Mouse (Mus musculus): ENCODE data around the gene Dohh. TPM values are rescaled to one million over a fixed set of nuclear protein-coding genes. Genes with fewer than 3 reads are reported as not detected.

The Dohh gene
- polyA plus RNA-seq, 1 experiment from 2014 or later, result 67.5 TPM

DNA sequence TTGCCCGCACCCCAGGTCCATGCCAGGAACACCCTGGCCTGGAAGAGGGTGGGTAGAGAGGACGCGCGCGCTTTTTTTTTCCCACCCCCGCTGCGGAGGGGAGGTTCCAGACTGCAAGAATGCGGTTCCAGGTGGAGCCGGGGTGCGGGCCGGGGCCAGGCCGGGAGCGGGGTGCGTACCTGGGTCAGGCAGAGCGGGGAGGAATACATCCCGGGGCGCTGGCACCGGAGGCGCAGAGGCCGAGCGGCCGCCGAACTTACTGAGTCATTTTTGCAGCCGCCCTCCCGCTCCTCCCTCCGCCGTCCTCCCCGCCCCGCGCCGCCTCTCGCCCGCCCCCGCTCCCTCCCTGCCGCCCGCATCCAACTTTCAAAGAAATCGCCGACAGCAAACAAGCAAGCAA, 42.7 kb downstream of the Dohh start:
- under 1% methylated on average over 21 of the region's 38 CpGs for WGBS
- H3K9me3 ChIP-seq (replicated peaks), result no peaks in the 10 kb centered on the region
- peaks cover 51% of the 10 kb centered on the region for H3K4me1 ChIP-seq
- H3K36me3 ChIP-seq, result no peaks in the 10 kb centered on the region
- H3K9ac ChIP-seq, result peak overlapping the region; percentile 63
- H3K27me3 ChIP-seq, result peaks cover 74% of the 10 kb centered on the region
- peak overlapping the region; percentile 38 for H3K4me3 ChIP-seq
- no peak overlapping the region for H3K27ac ChIP-seq
- peak overlapping the region; percentile 67 for H3K4me2 ChIP-seq (replicated peaks)
- no peak for ATAC-seq (ENCODE audit: low FRiP score)

DNA sequence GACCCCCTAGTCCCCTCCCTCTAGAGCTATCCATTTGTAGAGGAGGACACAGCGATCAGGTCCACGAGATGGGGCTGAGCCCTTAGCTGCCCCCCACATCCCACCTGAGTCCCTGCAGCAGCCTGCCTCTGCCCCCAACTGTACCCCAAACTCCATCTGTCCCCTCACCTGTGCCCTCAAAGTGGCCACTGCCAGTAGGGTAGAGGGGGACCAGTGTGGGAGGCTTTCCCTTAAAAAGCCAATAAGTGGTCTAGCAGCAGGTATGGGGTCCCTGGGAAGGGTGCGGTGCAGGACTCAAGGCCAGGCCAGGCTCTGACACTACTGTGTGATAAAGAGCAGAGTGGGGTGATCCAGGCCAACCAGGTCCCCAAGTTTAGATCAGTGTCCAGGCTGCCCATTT, 43.1 kb downstream of the Dohh start:
- peak overlapping the region; percentile 38 for H3K4me3 ChIP-seq
- peak overlapping the region; percentile 67 for H3K4me2 ChIP-seq (replicated peaks)
- WGBS, result 24% methylated on average over 3 of the region's 3 CpGs
- ATAC-seq (ENCODE audit: low FRiP score), result no peak
- H3K9ac ChIP-seq, result peak overlapping the region; percentile 63
- H3K27ac ChIP-seq, result no peak overlapping the region
- peaks cover 70% of the 10 kb centered on the region for H3K27me3 ChIP-seq
- peaks cover 51% of the 10 kb centered on the region for H3K4me1 ChIP-seq
- H3K9me3 ChIP-seq (replicated peaks), result no peaks in the 10 kb centered on the region
- no peaks in the 10 kb centered on the region for H3K36me3 ChIP-seq

DNA sequence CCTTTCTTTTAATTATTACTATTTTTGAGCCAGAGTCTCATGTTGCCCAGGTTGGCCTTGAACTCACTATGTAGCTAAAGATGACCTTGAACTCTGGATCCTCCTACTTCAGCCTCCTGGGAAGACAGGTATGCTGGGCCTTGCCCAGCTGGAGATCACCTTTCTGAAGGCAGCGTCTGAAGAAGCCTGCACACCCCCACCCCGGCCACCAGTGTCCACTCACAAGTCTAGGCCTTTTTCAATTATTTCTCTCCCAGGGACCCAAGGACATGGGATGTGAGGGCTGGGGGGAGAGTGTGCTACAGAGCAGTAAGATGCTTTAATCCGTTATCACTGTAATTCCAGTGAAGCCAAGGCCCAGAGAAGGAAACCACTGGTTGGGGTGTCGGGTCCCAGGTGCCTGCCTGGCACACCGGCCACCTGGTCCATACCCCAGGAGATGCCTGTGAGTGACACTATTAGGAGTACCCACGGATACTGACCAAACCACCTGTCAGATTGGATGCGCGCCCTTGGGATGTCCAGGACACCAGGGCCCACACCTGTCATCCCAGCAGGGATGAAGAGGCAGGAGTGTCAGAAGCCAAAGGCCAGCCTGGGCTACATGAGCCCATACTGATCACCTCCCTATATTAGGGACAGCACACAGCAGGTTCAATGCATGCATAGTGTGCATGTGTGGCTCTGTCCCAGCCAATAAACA, 43.7 kb downstream of the Dohh start:
- no peak overlapping the region for H3K9ac ChIP-seq
- no peak overlapping the region for H3K4me2 ChIP-seq (replicated peaks)
- no peak overlapping the region for H3K4me3 ChIP-seq
- H3K36me3 ChIP-seq, result no peaks in the 10 kb centered on the region
- no peaks in the 10 kb centered on the region for H3K9me3 ChIP-seq (replicated peaks)
- no peak overlapping the region for H3K27ac ChIP-seq
- 76% methylated on average over 8 of the region's 8 CpGs for whole genome bisulfite sequencing
- peaks cover 56% of the 10 kb centered on the region for H3K4me1 ChIP-seq
- H3K27me3 ChIP-seq, result peaks cover 66% of the 10 kb centered on the region
- no peak for ATAC-seq (ENCODE audit: low FRiP score)

DNA sequence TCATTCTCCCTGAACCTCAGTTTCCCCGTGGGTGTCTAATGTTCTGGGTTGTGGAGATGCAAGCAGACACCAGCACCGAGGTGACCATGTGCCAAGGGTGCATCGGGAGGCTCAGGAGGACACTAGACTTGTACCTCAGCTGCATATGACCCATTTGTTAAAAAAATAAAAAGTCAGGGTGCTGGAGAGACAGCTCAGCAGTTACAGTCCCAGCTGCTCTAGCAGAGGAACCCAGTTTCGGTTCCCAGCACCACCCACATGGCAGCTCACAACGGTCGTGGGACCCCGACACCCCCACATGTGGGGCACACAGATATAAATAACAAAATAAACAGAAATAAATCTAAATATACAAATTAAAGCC, 44.3 kb downstream of the Dohh start:
- no peaks in the 10 kb centered on the region for H3K9me3 ChIP-seq (replicated peaks)
- peaks cover 57% of the 10 kb centered on the region for H3K4me1 ChIP-seq
- no peak overlapping the region for H3K4me3 ChIP-seq
- ATAC-seq (ENCODE audit: low FRiP score), result no peak
- H3K4me2 ChIP-seq (replicated peaks), result no peak overlapping the region
- WGBS, result 94% methylated on average over 7 of the region's 7 CpGs
- no peak overlapping the region for H3K9ac ChIP-seq
- no peaks in the 10 kb centered on the region for H3K36me3 ChIP-seq
- H3K27ac ChIP-seq, result no peak overlapping the region
- peaks cover 67% of the 10 kb centered on the region for H3K27me3 ChIP-seq

DNA sequence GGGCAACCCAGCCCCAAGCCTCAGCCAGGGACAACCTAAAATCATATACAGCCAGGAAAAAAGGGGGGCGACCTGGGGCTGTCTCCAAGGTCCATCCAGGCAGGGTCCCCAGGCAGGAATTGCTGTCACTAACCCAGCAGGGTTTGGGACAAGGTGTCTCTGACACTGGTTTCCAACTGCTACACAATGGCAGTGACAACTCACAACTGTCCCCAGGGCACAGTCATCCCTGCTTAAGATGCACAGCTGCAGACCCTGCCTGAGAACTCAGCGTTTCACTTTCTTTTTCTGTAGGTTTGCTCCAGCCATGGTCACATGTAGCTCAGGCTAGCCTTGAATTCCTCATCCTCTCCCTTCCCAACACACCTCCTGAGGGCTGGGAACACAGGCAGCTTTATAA, 44.9 kb downstream of the Dohh start:
- Histone ChIP-seq H3K4me3 (peak overlapping the region; percentile 80; the same call in 1 of the 2 replicates), H3K9ac (no peak overlapping the region), H3K4me1 (peaks cover 60% of the 10 kb centered on the region), H3K27ac (no peak overlapping the region), H3K36me3 (no peaks in the 10 kb centered on the region), H3K27me3 (peaks cover 67% of the 10 kb centered on the region), H3K4me2 (replicated peaks) (peak overlapping the region; percentile 67; the same call in 1 of the 2 replicates), H3K9me3 (replicated peaks) (no peaks in the 10 kb centered on the region)
- no peak for ATAC-seq (ENCODE audit: low FRiP score)
- WGBS, result 26% methylated on average over 2 of the region's 2 CpGs

DNA sequence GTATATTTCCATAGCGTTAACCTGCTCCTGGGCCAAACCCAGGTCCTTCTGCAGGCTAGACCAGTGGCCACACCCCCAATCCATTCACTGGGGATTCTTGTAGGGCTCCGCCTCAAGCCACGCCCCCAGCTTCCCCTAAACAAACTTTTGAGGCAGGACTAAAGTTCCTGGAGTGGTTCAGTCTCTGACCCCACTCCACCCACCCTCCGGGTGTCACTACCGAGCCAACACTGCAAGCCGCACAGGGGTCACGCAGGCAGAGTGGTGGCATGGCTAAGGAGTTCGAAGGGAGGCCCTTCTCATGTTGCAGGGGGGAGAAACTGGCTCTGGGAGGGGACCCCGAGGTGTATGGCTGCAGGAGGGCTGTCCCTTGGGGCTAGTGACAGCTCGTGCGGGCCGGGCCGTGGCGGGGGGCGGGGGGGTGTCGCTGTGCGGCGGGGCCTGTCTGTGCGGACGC, 45.4 kb downstream of the Dohh start:
- peak overlapping the region; percentile 91 for H3K9ac ChIP-seq
- peak overlapping the region; percentile 94 for H3K27ac ChIP-seq
- peaks cover 55% of the 10 kb centered on the region for H3K4me1 ChIP-seq
- peak overlapping the region; percentile 80 for H3K4me3 ChIP-seq
- H3K27me3 ChIP-seq, result peaks cover 61% of the 10 kb centered on the region
- peak overlapping the region; percentile 67 for H3K4me2 ChIP-seq (replicated peaks)
- H3K36me3 ChIP-seq, result no peaks in the 10 kb centered on the region
- WGBS, result 1% methylated on average over 20 of the region's 20 CpGs
- peak; percentile 26 for ATAC-seq (ENCODE audit: low FRiP score)
- H3K9me3 ChIP-seq (replicated peaks), result no peaks in the 10 kb centered on the region

DNA sequence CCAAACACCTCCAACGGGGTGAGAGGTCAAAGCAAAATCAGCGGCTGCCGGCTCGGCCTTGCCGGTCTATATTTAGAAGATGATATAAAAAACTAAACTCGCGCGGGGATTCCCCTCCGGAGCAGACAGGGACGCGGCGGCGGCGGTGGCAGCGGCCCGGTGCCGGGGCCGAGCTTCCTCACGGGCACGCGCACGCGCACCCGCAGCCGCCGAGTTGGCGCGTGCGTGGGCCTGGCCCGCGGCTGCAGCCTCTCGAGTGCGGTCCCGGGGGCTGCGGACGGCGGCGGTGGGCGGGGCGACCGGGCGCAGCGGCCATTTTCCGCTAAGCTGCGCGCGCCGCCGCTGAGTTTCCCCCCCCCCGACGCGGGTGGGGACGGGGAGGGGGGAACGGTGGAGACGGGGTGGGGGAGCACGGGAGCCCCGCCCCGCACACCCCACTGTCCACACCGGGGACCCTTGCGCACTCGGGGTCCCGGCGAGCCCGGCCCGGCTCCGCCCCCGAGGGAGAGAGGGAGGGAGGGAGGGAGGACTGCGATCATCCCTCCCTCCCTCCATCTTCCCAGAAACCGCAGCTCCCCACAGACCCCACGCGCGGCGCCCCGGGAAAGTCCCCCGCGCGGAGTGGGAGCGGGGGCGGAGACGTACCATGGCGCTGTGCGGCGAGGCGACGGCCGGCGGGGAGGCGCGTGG, 46.1 kb downstream of the Dohh start:
- peaks cover 55% of the 10 kb centered on the region for H3K27me3 ChIP-seq
- H3K36me3 ChIP-seq, result no peaks in the 10 kb centered on the region
- H3K9me3 ChIP-seq (replicated peaks), result no peaks in the 10 kb centered on the region
- peak; percentile 29 for ATAC-seq (ENCODE audit: low FRiP score)
- H3K9ac ChIP-seq, result peak overlapping the region; percentile 91
- H3K4me1 ChIP-seq, result peaks cover 48% of the 10 kb centered on the region
- peak overlapping the region; percentile 67 for H3K4me2 ChIP-seq (replicated peaks)
- peak overlapping the region; percentile 94 for H3K27ac ChIP-seq
- WGBS, result under 1% methylated on average over 64 of the region's 89 CpGs
- peak overlapping the region; percentile 80 for H3K4me3 ChIP-seq

DNA sequence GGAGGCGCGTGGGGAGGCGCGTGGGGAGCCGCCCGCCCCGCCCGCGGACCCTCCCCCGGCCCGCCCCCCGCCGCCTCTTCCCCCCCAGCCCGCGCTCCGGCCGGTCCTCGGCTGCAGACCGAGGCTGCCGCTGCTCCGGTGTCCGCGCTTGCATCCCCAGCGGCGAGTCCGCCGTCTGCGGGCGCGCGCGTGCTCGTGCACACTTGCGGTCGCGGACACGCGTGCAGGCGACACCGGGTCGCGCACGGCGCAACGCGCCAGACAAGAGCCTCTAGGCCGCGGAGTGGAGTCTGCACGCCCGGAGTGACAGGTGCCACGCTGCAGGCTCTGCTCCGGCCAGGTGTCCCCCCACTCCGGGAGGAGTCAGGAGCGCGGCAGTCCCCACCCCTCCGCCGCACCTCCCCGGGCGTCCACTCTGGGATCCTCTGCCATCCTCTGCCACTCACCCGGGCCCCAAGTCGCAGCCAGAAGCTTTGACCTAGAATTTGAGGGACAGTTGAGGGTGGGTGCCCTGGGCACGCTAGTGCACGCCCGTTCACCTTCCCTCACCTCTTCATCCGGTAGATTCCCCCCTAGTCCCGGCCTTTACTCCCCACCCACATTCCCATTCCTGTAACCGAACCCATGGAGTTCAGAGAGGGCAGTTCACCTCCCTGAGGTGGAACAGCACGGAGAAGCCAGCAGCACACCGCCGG, 46.8 kb downstream of the Dohh start:
- H3K9ac ChIP-seq, result peak overlapping the region; percentile 91
- ATAC-seq (ENCODE audit: low FRiP score), result no peak
- H3K4me3 ChIP-seq, result peak overlapping the region; percentile 80
- 2% methylated on average over 62 of the region's 70 CpGs for WGBS
- peaks cover 43% of the 10 kb centered on the region for H3K4me1 ChIP-seq
- H3K36me3 ChIP-seq, result no peaks in the 10 kb centered on the region
- H3K9me3 ChIP-seq (replicated peaks), result no peaks in the 10 kb centered on the region
- H3K27me3 ChIP-seq, result peaks cover 48% of the 10 kb centered on the region
- H3K4me2 ChIP-seq (replicated peaks), result peak overlapping the region; percentile 67
- peak overlapping the region; percentile 94 for H3K27ac ChIP-seq

DNA sequence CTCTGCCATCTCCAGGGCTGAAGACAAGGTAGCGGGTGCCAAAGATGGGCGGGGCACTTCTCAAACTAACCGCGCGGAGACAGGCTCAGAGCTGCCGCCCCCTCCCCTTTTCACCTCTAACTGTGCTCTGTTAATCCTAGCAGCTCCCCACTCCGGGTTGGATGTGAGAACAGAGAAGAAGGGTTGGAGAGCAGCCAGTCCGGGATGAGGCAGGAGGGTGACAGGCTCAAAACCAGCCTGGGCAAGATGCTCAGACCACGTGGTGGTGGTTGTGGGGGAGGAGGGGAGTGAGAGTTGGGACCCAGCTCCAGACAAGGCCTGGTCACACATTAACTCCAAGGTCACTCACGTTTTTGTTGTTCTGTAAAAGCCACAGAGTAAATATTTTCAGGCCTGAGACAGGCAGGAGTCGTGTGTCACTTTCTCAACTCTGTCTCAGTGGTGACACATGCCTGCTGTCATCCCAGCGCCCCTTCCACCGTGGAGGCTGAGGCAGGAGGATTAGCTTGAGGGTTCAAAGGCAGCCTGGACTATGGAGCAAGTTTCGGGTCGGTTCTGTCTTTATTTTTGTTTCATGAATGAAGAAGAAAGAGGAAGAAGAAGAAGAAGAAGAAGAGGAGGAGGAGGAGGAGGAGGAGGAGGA, 47.4 kb downstream of the Dohh start:
- Histone ChIP-seq H3K27ac (no peak overlapping the region), H3K9ac (no peak overlapping the region)

DNA sequence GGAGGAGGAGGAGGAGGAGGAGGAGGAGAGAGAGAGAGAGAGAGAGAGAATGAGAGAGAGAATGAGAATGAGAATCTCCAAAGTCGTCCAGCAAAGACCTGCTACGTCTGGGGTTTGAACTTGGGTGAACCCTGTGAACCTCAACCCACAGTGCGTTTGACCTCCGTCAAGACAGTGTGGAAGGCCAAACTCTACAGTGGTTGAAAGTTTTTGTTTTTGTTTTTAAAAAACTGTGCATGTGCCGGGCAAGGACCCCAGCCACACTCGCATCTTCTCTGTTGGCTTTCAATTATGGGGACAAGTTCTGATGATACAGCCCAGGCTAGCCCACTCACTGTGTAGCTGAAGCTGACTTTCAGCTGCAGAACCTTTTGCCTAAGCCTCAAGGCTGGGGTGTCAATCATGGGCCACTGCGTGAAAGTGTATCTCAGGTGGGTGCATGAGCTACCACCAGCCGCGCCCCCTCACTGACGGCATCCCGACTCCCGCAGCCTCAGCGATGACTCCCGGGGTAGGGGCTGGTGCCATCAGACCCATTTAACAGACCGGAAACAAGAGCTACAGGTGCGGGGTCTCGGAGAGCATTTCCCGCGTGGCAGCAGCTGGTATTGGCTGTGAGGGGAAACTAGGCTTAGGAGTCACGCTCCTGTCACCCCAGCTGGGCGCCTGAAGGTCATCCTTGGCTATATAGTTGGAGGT, 48.1 kb downstream of the Dohh start:
- no peak overlapping the region for H3K27ac ChIP-seq
- H3K27me3 ChIP-seq, result peaks cover 39% of the 10 kb centered on the region
- H3K9ac ChIP-seq, result no peak overlapping the region
- H3K4me3 ChIP-seq, result no peak overlapping the region
- no peak for ATAC-seq (ENCODE audit: low FRiP score)
- peak overlapping the region; percentile 48 for H3K4me2 ChIP-seq (replicated peaks)
- H3K36me3 ChIP-seq, result no peaks in the 10 kb centered on the region
- H3K4me1 ChIP-seq, result peaks cover 29% of the 10 kb centered on the region
- WGBS, result 64% methylated on average over 21 of the region's 21 CpGs
- no peaks in the 10 kb centered on the region for H3K9me3 ChIP-seq (replicated peaks)

More for the DNA sequence above, 47.4 kb downstream of the Dohh start:
- ATAC-seq (ENCODE audit: low FRiP score), result no peak
- H3K4me2 ChIP-seq (replicated peaks), result peak overlapping the region; percentile 67
- WGBS, result 18% methylated on average over 15 of the region's 15 CpGs
- no peaks in the 10 kb centered on the region for H3K36me3 ChIP-seq
- no peaks in the 10 kb centered on the region for H3K9me3 ChIP-seq (replicated peaks)
- H3K4me1 ChIP-seq, result peaks cover 36% of the 10 kb centered on the region
- peak overlapping the region; percentile 80 for H3K4me3 ChIP-seq
- H3K27me3 ChIP-seq, result peaks cover 42% of the 10 kb centered on the region

DNA sequence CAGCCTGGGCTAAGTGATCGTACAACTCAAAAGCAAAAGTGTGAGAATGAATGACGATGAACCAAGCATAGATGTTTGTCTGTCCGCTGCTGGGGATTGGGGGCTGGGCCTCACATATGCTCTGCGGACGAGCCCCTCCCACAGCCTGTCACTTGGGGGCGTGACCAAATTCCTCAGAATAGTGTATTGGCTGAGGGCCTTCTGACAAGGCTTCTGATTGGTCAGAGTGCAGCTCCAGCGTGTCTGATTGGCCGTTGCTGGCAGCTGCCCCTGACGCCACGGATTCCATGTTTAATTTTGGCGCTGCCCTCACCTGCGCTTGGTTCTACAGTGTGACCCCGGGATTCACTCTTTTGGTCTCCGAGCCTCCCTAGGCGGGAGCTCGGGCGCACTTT, 48.6 kb downstream of the Dohh start:
- H3K4me1 ChIP-seq, result peaks cover 28% of the 10 kb centered on the region
- H3K36me3 ChIP-seq, result no peaks in the 10 kb centered on the region
- ATAC-seq (ENCODE audit: low FRiP score), result peak; percentile 86
- peak overlapping the region; percentile 48 for H3K4me2 ChIP-seq (replicated peaks)
- H3K9me3 ChIP-seq (replicated peaks), result no peaks in the 10 kb centered on the region
- no peak overlapping the region for H3K27ac ChIP-seq
- WGBS, result 4% methylated on average over 17 of the region's 17 CpGs
- peaks cover 37% of the 10 kb centered on the region for H3K27me3 ChIP-seq
- H3K4me3 ChIP-seq, result peak overlapping the region; percentile 14; the same call in 1 of the 2 replicates
- H3K9ac ChIP-seq, result no peak overlapping the region

Measured in hindbrain, embryonic 12.5 days (tissue).